Mouse (Mus musculus) erythroblast, embryonic 14.5 days (primary cell): Measurements from ENCODE around the gene Tspo.

ENCODE experiments used
- GATA1 ChIP-seq: IDR thresholded peaks from 2 replicates; pipeline ENCODE4 v1.6.1; 2012; ENCODE audit warnings: low read length, inconsistent platforms, mixed read lengths
- TAL1 ChIP-seq: IDR thresholded peaks from 3 replicates; pipeline ENCODE4 v1.6.1; 2012; ENCODE audit warnings: low read length, inconsistent platforms, mixed read lengths

- TF ChIP-seq GATA1 (no peak), TAL1 (no peak)
Measured at GRCm38 (mm10) chr15:83568544-83568943, 5.2 kb downstream of the Tspo start.
